Mouse (Mus musculus) Muller cell, postnatal 12 days (primary cell): ENCODE results near the gene Ago3.

Experiments used
- DNase-seq: peaks from one replicate; pipeline ENCODE4 v3.0.0-alpha.2; 2015; ENCODE audit errors: inconsistent ontology term

The Ago3 gene

DNA sequence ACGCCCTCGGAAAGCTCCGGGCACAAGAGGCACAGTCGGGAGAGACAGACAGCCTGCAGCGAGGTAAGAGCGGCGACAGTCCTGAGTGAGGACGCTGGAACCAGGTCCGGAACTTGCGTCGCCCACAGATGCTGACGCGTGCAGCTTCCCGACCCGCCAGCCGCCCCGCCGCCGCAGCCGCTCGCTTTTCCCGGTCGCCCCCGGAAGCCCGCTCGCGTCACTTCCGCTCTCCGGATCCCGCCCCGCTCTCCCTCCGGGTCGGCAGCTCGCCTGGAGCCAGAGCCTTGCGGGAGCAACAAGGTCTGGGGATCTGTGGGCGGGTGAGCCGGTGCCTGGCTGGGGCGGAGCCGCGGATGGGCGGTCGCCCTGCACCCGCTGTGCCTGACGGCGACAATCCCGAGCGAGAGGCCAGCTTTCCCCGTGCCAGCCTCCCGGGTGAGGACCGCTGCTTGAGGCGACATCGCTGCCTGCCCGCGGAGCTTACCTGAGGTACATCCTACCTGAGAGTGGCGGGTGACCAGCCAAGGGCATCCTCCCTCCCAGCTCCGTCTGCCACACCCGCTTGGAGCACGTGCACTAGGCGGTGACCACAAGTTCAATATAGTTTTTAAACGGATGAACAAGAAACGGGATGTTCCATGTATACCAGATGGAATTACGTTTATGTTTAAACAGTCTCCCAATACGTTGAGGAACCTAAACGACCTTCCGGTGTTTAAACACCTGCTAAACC, at the start of gene Ago3:
Gene Ago3 (minus strand): TSS at position 210 of the 733 bp plus-strand sequence.
- peak; percentile 97 for DNase-seq

DNA sequence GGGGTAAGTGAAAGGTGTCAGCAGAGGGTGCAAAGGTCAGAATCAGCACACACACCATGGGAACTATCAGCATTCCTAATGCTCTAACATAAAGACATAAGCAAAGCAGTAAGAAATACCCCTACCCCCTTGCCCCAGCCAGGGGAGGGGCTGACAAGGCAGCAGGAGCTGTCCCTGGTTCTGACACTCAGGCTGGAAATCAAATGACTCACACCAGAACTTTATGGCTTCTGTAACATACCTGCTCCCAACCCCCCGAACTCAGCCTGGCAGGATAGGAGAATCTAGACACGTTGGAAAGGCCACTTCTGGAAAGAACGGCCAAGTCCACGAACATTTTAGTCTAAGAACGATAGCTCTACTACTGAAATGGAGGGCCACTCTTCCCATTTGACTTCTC, 43.7 kb upstream of the Ago3 start:
- DNase-seq: no peak

DNA sequence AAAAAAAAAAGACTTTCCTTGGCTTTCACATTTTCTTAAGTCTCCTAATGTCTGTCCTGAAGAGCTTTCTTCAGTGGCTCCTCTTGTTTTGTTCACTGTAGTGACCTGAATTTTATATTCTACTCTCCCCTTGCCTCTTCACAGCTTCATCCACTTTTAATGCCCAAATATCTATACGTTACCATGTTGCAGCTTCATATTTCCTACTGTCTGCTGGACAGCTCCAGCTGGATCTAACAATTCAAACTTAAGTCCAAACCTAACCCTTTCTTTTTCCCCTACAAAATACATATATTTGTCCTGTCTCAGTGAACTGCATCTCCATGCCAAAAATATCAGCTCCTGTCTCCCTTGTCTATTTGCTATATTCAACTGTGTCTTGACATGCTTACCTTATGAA, 40.0 kb upstream of the Ago3 start:
- DNase-seq: no peak

DNA sequence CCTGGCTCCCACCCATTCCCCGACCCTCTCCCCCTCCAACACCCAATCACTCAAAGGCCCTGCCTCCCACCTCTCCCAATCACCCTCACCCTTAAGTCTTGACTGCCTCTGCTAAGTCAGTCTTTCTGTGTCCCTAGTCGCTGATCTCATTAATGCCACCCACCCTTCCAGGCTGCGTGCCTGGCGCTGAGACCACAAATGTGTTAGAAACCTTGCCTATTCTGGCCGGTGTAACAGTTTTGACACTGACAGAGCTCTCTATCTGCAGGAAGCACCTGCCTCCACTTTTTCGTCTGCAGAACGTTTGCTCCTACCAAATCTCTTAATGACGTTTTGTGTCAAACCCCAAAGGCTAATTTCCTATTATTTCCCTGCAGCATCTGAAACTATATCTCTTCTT, 39.6 kb upstream of the Ago3 start:
- DNase-seq: no peak

DNA sequence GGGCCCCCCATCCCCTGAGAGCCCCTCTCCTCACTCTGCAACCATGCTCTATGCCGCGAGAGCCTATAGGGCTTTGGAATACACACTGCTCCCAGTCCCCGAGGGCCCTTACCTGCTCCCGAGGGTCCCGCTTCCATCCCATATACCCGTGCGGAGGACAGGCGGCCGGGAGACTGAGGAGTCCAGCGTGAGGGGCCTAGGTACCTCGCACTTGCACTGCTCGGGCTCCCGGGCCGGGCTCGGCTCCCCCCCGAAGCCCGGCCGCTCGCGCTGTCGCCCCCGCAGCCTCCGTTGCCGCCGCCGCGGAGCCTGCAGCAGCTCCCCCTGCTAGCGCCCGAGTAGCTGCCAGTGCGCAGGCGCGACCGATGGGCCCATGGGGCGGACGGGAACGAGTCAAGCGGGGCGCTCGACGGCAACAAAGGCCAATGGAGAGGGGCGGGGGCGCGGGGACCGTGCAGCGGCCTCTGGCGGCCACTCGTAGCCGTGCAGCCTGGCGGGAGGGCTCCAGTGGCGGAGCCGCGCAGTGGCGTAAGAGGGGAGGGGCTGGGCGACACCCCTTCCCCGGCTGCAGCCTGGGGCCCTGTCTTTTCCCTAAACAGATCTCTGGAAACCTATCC, 39.0 kb upstream of the Ago3 start, which contains the start of gene Ago1:
Gene Ago1 (minus strand): TSS at position 299 of the 617 bp plus-strand sequence.
- peak; percentile 95 for DNase-seq

DNA sequence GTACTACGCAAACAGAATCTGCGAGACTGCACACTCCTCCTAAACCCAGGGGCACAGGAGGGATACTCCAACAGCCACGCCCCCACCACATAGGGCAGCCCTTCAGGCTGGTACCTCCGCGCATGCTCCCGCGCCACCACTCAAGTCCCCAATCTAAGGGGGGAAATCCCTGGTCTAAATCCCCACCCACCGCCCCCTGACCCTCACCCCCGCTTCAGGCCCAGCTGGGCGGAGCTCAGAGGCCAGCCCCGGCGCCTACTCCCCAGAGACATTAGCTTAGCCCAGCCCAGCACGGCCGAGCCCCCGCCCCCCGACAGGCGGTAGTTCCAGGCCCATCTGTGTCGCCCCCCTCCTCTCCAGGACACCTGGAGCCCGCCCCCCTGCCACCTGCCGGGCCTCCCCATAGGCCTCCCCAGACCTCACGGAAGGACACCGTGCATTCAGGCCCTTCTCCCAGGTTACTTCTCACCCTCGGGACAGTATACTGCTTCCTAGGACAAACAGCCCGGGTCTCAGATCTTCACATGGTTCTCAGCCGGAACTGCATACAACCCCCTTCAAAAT, 38.4 kb upstream of the Ago3 start:
- peak; percentile 84 for DNase-seq

DNA sequence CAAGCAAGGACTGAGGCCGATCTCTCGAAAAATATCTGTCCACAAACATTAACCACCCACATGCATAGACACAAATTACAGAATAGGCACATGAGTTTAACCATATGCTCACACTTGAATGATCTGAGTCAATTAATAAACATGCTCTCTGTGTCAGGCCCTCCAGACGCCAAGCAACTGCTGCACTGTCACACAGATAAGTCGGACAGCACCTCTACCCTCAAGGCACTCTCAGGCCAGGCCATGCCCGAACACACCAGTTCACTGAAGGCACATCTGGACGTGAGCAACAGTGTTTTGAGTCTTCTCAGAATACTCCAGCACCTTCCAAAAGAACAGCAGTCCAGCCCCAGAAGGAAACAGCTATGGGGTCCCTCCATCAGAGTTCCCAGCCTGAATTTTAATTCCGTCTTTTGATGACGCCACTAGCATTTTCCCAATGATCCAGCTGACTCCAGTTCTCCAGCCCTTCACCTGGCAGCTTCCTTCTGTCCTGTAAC, 36.9 kb upstream of the Ago3 start:
- DNase-seq: no peak

DNA sequence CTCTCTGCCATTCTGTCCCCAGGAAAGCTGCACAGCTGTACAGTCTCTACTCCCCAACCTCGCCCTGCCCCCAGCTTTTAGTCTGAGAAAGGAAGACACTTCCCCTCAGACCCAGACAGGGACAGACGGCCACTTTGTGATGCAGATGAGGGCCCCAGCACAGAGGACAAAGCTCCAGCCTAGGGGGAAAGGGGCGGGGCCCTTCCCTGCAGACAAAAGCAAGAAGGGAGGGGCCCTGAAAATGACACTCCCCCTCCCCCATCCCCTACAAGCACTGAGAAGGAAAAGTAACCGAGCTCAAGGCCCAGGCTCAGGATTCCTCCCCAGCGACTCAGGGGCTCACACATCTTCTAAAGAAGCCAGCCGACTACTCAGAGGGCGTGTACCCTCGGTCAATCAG, 36.5 kb upstream of the Ago3 start:
- DNase-seq: peak; percentile 70

DNA sequence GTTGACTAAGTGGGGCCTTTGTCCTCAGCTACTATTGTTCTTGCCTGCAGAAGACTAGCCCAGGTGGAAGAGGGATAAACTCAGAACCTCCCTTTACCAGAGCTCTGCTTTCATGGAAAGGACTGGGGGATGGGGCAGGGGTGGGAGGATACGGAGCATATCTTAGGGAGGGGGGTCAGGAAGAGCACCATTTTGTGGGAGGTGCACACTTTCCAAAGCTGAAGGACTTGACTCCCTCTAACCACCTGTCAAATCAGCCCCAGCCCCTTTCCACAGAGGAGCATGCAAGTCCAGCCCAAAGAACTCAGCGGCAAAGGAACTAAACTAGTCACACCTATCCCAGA, 35.5 kb upstream of the Ago3 start:
- DNase-seq: no peak

DNA sequence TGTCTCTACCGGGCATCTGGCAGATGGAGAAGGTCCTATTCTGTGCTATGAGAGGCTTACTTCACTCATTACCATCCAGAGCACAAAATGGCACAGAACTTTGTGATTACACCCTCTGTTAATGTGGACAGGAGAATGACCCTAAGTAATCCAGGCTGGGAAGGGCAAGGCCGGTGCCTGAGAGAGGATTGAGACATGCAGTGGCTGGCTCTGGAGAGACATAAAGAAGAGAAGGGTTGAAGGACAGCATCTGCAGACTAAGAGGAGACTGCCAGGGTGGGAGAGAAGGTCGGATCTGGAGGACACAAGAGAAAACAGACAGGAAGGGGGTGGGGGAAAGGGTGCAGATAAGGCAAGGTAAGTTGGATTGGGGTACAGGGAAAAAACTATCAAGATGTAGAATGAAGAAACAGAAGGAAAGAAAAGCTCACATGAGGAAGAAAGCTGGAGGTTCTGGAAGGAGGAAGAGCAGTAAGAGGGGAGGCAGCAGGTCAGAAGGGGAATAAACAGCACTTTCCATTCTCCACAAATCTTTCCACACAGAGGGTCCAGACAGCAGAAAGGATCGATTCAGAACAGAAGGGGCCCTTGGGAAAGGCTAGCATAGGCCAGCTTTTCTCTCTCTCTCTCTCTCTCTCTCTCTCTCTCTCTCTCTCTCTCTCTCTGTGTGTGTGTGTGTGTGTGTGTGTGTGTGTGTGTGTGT, 35.0 kb upstream of the Ago3 start:
- DNase-seq: no peak

DNA sequence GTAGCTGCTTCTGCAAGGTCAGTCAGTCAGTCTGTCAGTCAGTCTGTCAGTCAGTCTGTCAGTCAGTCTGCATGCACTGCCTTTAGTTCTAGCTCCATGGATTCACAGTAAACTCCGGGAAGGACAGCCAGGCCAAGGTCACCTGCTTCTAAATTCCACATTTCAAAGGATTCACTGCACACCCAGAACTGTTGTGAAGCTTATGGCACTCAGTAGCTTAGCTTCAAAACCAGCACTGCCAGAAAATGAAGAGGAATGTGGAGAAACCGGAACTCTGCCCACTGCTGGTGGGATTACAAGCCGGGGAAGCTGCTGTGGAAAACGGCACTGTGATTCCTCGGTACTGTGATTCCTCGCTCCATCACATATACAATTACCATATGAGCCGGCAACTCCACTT, 26.1 kb upstream of the Ago3 start:
- no peak for DNase-seq

DNA sequence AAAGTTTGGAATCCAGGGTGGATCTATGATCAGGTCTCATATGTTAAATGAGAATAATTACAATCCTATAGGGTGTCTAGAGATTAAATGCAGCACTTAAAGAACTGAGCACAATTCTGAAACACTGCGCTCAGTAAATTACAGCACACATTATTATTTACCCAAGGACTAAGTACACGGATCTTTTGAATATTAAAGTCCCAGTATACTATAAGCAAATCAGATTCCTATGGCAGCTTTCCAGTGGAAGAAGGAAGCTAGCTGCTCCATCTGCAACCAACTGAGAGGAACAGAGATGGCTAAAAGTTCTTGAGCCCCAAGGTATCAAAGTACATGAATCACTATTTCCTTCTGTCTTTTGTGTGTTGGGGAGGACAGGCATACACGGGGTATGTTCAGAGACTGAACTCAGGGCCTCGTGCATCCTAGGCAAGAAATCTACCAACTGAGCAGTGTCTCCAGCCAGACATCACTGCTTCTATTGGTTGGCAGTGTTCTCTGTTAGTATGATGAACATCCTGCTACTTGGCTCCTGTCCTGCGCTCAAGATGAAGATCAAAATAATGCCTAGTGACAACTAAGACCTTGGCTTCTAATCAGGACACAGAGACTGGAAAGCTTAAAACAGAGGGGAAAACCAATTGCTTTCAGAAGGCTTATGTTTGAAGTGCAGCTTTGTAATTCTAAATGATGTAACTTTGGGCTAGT, 25.3 kb upstream of the Ago3 start:
- no peak for DNase-seq

DNA sequence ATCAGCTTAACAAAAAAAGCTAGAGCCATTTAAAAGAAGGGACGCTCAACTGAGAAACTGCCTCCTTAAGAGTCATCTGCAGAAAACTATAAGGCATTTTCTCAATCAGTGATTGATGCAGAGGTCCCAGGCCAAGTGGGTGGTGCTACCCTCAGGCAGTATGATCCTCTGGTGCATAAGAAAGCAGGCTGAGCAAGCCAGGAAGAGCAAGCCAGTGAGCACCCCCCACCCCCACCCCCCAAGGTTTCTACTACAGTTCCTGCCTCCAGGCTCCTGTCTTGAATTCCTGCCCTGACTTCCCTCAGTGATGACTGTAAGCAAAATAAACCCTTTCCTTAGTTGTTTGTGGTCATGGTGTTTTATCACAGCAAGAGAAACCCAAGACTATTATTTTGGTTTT, 20.9 kb upstream of the Ago3 start:
- DNase-seq: no peak

DNA sequence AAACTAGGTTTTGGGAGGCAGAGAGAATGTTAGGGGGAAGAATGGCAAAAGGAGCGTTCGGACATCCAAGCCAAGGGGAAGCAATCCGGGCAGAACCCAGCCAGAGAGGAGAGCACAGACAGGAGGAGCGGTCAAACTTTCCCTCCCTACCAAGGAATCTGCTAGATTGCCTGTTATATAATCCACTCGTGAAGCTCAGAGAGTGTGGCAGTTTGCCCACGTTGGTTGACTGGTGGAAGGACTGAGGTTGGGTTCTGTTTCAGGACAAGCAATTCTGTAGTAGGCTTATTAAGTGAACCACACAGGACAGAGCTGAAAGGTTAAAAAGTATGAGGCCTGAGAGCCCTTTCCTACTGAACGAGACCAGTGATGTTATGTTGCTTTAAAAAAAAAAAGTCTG, 17.8 kb upstream of the Ago3 start:
- DNase-seq: no peak

DNA sequence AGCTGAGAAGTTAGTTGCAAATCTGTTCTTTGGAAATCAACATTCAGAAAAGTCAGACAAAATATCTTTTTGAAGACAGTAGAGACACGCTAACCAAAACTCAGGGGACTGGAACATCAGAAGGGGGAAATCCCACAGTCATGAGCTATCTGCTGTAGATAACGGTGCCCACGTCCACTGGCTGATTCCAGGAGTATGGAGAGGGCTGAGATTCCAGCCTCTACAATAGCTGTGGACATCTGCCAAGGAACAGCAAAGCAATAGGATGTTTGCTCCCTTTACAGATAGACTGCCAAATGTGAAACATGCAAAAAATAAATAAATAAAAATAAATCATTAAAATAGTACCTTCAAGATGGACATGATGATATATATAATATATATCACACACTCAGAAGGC, 15.2 kb upstream of the Ago3 start:
- DNase-seq: no peak

DNA sequence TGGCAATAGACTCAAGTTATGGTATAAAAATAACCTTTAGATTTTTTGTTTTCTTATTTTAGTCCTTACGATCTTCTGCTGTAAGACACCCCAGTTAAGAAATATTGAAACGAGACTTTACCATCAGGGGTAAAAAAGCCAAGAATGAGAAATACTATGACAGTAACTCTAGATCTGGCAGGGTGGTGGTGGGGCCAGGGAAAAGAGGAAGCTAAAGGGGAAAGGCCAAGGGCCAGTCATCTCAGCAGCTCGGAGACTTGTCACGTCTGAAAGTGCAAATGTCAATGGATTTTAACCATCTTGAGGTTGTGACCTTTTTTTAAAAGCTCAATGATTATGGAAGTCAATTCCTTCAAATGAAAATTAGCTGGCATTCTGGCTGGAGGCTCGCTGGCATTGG, 8.9 kb upstream of the Ago3 start:
- no peak for DNase-seq

DNA sequence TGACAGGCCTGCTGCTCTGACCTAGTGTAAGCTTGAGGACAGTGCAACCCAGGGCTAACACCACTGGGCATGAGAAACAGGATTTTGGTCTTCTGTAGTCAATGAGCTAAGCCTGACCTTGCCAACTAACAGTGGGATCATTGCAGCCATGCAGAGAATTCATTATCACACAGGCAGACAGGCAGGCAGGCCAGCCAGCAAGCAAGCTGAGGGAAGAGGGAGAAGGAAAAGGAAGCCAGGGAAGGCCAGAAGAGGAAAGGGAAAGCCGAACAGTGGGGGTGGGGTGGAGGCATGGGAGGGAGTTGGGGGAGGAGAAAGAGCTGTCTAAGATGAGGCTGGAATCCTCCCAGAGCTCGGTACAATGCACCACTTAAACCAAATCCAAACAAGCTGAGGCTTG, 6.9 kb upstream of the Ago3 start:
- DNase-seq: peak; percentile 29

DNA sequence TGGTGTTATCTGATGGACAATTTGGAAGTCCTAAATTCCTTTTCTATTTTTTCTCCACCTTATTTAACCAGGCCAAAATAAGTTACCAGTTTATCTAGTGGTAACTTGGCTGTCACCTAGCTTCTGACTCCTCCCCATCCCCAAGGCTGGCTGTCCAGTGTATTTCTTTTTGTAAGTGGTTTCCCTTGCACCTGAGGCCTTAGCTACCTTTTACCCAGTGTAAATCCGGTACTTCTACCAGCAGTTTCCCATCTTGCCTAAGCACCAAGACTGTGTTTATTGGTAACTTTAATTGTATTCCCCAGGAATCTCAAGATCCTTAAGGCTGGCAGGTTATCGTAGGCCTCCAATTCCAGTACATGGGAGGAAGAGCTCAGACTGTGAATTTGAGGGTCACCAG, 4.7 kb upstream of the Ago3 start:
- no peak for DNase-seq

DNA sequence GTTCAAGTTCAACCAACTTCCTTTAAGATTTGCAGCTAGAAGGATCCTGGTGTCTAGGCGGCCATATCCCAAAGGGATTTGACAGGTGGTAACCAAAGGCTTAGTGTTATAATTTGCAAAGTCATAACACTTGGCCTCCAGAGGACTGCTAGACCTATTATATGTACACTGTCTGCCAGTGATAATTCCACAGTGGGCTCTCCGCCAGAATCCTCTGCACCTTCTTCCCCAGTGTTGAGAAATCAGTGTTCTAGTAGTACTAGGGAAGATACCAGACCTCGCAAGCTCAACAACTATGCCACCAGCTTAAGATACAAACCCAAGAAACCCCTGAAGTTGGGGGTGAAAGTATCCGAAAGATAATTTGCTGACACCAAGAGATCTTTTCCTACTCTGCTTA, 3.8 kb upstream of the Ago3 start:
- DNase-seq: no peak

DNA sequence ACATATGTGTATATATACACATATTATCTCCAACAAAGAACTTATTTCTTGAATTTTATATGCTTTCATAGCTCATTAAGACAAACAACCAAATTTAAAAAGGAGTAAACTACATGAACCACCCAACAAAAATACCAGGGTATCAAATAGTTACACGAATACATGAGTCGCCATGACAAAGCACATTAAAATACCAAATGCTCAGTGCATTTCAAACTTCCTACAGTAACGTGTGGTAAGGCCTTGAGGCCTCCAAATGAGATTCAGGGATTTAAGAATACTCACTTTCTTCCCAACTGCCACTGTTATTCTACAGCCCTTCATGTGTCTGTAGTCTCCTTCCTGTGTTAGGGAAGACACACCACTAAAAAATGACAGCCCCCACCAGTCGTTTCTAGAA, 2.4 kb upstream of the Ago3 start:
- DNase-seq: no peak

DNA sequence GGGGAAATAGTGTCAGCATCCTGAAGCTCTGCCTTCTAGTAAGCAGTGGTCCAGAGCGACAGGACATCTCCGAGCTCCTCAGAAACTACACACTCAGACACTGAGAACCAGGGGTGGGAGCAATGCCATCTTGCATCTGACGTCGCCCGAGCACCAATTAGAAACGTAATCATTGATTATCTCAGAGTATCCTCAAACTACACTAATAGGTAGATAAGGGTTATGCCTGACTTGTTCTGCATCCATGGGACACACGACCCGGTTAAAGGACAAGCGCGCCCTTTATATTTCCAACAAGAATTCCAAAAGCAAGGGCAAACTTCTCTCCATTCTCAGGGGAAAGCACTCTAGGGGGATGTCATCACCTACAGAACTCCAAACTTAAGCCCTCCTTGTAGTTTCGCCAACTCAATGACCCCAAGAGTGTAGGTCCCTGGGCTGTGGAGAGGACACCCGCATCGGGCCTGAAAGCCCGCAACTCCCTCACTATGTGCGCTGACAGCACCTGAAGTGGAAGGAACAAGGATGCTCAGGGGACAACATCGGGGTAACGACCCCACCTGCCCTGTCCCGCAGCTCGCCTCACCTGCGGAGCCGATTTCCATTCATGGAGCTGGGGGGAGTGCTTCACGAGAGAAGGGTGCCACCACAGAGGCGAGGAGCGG, 542 bp downstream of the Ago3 start:
- DNase-seq: no peak

DNA sequence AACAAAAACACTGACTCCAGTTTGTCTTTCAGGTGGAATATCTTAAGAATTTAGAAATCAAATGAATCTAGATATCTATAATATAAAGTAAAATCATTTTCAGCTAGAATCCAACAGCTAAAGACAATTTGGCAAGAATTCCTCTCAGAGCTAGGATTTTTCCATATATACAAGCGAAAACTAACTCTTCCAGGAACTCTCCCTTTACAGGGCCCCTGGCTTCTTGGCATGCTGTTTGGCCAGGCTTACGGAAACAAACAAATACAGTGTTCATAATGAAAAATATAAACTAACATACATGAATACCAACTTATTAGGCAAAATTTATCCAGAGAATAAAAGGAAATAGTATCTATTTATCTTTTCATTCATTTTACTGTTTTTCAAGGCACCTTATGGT, 5.5 kb downstream of the Ago3 start:
- no peak for DNase-seq
